Mouse (Mus musculus): Measurements from ENCODE around the gene Trpd52l3. TPM values are rescaled to one million over a fixed set of nuclear protein-coding genes. Genes with fewer than 3 reads are reported as not detected.
"Not testable (repeated sequence)": the region's sequence is repeated elsewhere in the genome, so short reads cannot be mapped to it uniquely, and the experiment has no call there.

Trpd52l3 gene
- total RNA-seq (2021) = not detected
- long read RNA-seq, experiment 1 = 0 reads
- long read RNA-seq, experiment 2 = 0 reads

DNA sequence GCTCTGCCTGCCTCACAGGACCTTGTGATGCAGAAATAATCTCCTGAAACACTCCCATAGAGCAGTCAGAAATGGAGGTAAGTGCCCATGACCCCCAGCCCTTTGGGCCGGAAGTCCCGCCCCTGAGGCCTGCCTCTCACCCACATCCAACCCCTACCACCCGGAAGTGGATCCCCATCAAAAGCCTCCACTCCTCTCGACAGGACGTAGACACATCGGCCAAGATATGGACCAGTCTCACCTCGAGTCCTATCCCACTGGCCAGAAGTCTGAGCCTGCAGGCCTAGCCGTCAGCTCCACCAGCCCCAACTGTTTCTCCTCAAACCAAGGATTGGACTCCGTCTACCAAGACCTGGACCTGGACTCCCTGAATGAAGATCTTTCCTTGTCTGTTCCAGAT lies at the start of gene Trpd52l3:
Gene Trpd52l3, plus strand, starts transcription at position 170 of the 400 bp plus-strand sequence.
- no peak for DNase-seq (ENCODE audit: low spot score in 2 of 2)

- no peak for DNase-seq (ENCODE audit: low spot score in 2 of 2)
Observed at GRCm38 (mm10) chr19:29953833-29954232, 49.8 kb upstream of the Trpd52l3 start.

DNA sequence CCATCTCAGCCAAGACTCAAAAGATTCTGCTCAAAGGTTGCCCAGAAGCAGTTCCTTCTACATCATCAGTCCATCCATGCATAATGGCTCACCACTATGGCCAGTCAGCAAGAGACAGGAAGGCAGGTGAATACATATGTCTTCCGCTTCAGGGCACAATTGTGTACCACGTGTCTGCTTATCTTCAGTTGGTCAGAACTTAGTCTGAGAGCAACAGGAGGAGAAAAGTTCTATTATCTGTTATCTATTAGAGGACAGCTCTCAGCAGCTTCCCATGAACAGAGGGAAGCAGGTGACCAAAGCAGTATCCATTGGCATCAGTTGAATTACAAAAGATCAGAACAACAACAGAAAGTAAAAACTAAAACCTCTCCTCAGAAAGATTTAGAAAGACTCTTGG lies 48.1 kb upstream of the Trpd52l3 start:
- DNase-seq (ENCODE audit: low spot score in 2 of 2) = no peak

DNA sequence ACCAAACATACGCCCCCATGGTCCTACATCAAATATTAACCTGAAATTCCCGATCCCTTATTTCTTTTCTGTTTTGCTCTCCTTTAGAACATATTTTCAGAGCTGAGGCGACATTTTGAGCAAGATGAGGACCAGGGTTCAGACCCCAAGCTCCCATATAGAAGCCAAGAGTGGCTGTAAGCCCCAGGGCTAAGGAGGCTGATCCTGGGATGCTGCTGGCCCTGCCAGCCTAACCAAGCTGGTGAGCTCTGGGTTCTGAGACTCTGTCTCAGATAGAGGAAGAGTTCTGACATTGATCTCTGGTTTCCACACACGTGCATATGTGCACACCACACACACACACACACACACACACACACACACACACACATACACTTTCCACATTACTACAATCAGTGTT lies 42.7 kb upstream of the Trpd52l3 start:
- no peak for DNase-seq (ENCODE audit: low spot score in 2 of 2)

DNA sequence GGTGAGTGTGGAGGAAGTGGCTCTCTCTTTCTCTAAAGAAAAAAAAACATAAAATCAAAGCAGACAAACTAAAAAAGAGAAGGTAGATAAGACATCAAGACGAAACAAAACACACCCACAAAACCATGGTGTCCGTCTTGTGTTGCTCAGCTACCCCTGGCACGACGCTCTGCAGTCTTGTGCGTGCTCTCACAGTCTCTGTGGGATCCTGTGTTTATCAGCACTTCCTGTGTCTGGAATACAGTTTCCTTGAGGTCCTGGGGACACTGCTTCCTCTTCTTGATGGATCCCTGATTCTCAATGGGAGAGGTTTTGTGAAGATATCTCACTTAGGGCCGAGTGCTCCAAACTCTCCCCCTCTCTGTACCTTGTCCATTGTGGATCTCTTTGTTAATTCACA lies 41.7 kb upstream of the Trpd52l3 start:
- DNase-seq (ENCODE audit: low spot score in 2 of 2) = no peak

DNA sequence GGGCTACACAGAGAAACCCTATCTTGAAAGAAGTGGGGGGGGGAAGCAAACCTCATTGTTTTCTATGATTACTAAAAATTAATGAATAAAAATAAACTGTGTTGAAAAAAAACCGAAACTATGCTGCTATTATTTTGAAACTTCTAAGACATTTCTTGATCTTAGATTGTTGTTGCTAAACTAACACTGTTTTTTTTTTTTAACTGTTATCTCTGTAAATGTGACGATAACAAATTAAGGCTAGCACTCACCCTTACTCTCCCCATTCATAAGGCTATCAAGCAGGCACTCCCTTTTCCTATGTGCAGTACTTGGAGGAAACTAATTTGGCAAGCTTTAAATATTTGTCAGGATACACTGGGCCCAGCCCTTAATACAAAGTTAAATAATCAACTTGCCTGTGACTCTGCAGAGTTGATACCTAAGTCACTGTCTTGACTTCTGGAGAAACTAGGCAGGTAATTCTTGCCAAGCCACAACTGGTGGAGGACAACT lies 39.9 kb upstream of the Trpd52l3 start:
- DNase-seq (ENCODE audit: low spot score in 2 of 2) = no peak

DNA sequence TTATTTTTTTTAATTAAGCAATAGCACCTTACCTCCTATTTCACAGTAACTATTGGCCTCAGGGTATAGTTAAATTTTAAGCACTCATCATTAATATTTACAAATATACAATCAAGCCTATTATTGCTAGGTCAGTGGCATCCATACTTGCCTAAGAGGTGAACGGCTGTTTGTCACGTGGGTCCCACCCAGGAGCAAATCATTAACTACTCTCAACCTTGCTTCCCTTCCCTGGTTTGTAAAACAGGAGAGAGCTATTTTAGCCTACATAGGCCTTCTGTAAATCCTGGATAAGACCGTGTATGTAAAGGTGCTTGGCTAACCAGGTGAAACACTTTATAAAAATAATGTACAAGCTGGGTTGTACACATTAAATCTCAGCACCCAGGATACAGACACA lies 35.6 kb upstream of the Trpd52l3 start:
- DNase-seq (ENCODE audit: low spot score in 2 of 2) = no peak

- no peak for DNase-seq (ENCODE audit: low spot score in 2 of 2)
Observed at GRCm38 (mm10) chr19:29973396-29973795, 30.2 kb upstream of the Trpd52l3 start.

GRCm38 (mm10) chr19:29978847-29979246 lies 24.7 kb upstream of the Trpd52l3 start:
- DNase-seq (ENCODE audit: low spot score in 2 of 2) = peak in 1 of 2 experiments; percentile 7

DNA sequence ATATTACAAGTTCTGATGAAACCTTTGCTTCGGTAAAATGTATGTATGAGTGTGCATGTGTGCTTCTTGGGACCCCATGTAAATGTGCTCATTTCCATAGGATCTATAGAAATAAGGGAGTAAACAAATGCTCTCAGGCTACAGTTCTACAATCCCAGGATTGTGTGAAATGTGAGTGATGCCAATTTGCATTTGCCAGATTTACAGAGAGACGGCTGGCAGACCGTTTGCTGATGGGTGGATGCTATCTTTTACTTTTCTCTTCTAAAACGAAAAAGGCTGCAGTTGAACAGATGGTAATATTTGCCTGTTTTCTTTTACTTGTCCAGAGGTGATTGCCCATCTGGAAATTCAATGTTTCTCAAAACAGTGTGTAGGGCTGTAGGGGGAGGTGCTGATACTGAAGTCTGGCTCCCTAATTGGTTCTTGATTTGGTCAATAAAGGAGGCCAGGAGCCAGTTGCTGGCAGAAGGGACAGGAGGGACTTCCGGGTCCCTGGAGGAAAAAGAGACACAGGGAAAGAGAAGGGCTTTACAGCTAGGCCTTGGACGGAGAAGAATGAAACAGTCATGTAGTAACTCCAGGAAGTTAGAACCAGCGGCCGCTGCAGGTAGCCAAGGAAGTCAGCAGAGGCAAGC lies 24.0 kb upstream of the Trpd52l3 start:
- DNase-seq (ENCODE audit: low spot score in 2 of 2) = no peak

- DNase-seq (ENCODE audit: low spot score in 2 of 2) = peak; percentile 35 to 40
Observed at GRCm38 (mm10) chr19:29984208-29985005, 19.2 kb upstream of the Trpd52l3 start.

DNA sequence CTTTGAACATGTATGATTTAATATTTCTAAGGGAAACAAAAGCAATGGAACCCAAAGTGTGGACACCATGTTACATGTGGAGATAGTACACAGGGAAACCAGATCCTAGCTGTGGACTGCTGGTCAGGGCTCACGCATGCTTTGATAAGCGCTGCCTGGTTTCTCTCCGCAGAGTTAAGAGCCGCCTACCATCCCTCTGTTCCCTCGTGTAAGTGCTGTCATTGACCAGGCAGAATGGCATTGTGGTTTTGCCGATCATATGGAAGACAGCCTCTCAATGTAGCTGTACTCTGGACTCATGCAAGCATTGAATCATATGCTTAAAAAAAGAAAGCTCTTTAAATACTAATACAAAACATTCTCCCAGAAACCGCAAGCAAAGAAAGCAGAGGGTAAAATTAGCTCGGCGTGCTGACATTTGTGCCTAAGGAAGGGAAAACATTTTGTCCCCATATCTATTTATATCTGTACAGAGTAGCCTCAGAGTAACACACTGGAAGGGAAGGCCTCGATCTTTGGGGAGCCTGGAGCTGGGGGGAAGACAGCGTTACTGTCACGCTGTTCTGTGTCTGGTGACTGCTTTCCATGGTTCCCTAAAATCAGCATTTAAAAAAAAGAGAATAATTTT lies 17.0 kb upstream of the Trpd52l3 start:
- DNase-seq (ENCODE audit: low spot score in 2 of 2) = no peak

DNA sequence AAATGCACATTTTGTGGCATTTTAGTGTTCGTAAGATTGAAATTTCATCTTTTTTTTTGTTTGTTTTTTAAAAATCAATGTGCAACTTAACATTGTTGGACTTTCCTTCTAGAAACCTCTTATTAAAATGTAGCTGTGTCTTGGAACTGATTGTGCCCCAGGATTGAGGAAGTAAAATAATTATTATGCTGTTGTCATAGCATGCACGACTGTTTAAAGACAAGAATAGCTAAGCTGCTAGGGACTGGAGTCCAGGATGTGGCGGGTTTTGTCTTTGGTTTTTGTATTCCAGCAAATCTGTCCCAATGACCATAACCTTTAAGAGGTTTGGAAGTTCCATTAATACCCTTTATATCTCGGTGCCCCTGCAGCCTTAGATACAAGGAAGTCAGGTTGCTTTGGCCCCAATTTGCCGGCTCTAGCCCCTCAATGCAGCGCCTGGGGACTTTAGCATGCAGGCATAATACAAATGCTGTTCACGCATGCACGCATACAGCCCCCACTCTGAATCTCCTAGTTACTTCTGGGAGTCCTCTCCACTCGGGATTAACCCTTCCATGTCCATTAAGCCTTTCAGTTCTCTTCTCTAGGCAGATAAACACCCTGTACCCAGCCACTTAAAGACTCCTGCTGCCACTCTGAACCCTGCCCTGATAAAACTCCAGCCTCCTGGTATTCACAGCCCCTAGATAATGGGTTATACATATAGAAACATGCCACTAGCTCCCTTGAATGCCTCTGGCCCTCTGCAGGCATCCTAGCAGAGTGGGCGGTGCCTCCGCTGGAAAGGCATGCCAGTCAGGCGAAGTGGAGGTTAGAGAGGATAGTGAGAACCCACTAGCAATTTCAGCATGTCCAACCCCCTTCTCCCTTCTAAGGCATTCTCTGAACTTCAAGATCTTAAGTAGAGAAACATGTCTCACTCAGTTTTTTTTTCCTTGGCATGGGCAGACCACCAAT lies 2.9 kb upstream of the Trpd52l3 start:
- no peak for DNase-seq (ENCODE audit: low spot score in 2 of 2)

DNA sequence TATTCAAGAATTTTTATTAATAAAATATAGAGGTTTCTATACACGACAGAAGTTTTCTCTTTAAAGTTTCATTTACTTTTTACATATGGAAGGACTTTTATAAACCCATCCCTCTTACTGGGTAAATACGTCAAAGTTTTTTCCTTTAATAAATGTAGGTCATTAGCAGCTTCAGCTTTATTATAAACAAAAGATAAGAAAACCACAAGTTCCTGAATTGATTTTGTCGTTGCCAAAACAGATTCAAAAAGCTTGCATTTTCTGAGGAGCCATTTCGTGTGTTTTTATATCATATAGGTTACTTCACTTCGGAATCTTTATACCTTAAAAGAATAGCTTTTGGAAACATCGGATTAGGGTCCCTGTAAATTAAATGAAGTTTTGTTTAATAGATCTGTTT lies 2.0 kb upstream of the Trpd52l3 start:
- no peak for DNase-seq (ENCODE audit: low spot score in 2 of 2)

DNA sequence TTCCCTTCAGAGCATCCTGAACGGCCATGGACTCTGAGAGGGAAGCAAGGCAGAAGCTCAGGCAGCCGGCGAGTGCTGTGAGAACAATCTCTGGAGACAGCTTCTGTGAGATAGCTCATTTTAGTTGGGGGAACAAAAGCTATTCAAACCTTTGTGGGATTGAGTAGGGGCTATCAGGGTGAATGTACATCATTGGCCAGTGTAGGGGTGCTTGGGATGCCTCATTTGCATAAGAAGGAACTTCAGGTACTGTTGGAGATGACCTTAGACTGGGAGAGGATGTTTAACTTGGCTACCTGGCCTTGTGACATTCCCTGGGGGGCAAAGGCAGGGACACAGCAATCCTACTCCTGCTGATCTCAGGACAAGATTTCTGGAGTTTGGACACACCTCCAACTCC lies 2.8 kb downstream of the Trpd52l3 start:
- DNase-seq (ENCODE audit: low spot score in 2 of 2) = no peak

- no peak for DNase-seq (ENCODE audit: low spot score in 2 of 2)
Observed at GRCm38 (mm10) chr19:30010520-30011296, 7.1 kb downstream of the Trpd52l3 start.

DNA sequence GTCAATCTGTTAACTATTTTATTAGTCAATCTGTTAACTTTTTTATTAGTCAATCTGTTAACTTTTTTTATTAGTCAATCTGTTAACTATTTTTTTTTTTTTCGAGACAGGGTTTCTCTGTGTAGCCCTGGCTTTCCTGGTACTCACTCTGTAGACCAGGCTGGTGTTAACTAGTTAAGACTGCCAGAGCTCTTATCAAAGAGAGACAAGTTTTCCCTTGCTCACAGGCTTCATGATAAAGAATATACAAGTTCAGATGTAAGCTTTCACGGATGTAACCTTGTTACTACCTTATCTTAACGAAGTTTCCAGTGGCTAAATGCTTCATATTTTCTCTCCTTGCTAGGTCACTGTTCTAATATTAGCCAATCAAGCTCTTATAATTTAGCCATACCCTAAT lies 10.7 kb downstream of the Trpd52l3 start:
- no peak for DNase-seq (ENCODE audit: low spot score in 2 of 2)

GRCm38 (mm10) chr19:30016156-30016555 lies 12.6 kb downstream of the Trpd52l3 start:
- DNase-seq (ENCODE audit: low spot score in 2 of 2) = no peak

DNA sequence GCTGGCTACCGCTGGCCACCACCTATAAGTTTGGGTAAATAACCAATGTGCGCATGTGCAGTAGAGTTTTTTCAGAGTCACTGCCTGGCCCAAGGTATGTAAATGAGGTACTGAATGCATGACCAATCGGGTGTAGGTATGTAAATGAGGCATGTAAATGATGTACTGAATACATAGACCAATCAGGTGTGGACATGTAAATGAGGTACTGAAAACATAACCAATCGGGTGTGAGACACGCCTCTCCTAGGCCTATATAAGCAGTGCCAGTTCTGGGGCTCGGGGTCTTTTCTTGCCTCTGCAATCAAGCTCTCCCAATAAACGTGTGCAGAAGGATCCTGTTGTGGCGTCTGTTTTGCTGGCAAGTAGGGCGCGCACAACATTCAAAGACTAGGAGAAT lies 19.8 kb downstream of the Trpd52l3 start:
- DNase-seq (ENCODE audit: low spot score in 2 of 2) = not testable (repeated sequence)
